Mouse (Mus musculus) cerebellum, adult 11 months (tissue): ENCODE results near the gene Cd7.
"Not testable (repeated sequence)": the region's sequence is repeated elsewhere in the genome, so short reads cannot be mapped to it uniquely, and the experiment has no call there.

Experiments
- DNase-seq: peaks from one replicate; pipeline ENCODE4 v3.0.0; 2022

The Cd7 gene

DNA sequence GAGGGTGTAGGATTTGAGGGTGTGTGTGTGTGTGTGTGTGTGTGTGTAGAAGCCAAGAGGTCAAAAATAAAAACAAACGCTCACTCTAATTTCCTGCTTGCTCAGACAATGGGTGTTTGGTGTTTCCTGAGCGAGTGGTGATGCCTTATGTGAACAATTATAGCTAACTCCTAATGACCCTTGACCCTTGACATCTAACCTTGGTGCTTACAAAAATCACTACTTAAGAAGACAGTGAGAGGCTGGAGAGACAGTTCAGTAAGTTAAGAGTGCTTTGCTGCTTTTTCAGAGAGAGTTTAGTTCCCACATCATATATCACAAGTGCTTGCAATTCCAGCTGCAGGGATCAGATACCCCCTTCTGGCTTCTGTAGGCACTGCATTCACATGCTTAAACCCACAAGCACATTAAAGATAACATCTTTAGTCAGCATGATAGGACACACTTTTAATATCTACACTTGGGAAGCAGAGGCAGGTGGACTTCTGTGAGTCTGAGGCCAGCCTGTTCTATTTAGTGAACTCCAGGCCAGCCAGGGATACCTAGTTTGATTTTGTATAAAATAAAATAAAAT is 8.7 kb upstream of the Cd7 start:
- DNase-seq, result no peak

- DNase-seq, result no peak
Measured at GRCm38 (mm10) chr11:121045286-121045685, 6.1 kb upstream of the Cd7 start.

DNA sequence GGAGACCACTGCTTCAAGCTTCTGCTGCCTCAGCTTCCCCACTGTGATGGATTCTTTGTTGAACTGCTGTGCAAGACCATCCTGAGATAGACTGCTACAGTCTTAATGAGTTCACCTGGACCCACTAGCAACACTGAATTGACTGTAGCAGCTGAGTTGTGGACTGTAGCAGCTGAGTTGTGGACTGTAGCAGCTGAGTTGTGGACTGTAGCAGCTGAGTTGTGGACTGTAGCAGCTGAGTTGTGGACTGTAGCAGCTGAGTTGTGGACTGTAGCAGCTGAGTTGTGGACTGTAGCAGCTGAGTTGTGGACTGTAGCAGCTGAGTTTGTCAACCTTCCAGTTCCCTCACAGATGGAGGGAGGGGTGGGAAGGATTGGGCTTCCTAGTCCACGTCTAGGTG is 3.8 kb upstream of the Cd7 start:
- DNase-seq, result not testable (repeated sequence)

GRCm38 (mm10) chr11:121042480-121042879 is 3.3 kb upstream of the Cd7 start:
- no peak for DNase-seq

DNA sequence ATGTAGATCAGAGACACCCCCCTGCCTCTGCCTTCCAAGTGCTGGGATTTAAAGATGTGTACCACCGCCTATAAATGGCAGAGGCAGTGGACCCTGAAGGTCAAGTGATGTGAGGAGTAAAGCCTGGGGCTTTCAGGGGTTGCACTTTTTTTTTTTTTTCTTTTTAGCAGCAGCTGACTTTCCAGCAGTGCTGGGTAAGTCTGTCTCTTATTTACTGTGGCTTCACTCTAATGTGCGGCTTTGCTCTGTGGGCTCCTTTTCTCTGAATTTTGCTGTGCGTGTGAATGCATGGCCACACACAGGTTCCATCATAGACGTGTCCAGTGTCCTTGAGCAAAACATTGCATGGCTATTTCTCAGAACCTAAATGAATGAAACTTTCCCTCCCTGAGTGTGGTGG is 2.4 kb upstream of the Cd7 start:
- no peak for DNase-seq

- peak; percentile 59 for DNase-seq
Measured at GRCm38 (mm10) chr11:121041212-121041611, 2.0 kb upstream of the Cd7 start.

- DNase-seq, result no peak
Measured at GRCm38 (mm10) chr11:121038366-121039240, 615 bp downstream of the Cd7 start.

DNA sequence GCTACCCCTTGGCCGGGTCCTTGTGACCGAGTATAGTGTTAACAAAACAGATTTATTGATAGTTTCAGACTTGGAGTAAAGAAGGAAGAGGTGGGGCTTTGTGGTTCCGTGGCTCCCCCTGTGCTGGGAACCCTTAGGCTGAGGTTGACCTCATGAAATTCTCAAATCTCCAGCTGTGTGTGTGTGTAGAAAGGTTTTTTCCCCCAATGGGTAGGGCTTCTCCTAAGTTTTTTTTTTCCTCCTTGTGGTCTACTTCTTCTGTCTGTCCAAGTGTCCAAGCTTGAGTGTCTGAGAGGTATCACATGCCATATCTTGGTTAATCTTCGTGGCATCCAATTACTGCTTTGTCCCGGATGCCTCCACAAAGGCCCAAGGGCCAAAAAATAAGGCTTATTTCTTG is 6.1 kb downstream of the Cd7 start:
- no peak for DNase-seq

- DNase-seq, result no peak
Measured at GRCm38 (mm10) chr11:121027259-121027658, 12.0 kb downstream of the Cd7 start.

GRCm38 (mm10) chr11:121024163-121024562 is 15.1 kb downstream of the Cd7 start:
- no peak for DNase-seq

DNA sequence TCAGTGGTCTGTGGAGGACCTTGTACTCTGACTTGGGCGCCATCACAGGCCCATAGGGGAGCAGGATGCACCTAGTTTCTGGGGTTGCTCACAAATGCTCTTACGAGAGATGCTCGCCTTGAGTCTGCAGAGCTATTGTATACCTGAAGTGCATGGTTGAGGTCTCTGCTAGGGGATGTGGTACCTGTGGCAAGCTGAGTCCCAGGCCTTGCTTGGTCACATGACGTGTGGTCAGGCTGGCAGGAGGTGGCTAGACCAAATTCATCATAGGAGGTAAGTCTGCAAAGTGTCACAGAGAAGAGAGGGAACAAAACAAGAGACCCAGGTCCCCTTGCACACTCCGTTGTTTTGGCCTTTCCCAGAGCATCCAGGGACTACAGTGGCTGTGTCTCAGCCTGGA is 19.7 kb downstream of the Cd7 start:
- DNase-seq, result no peak

- no peak for DNase-seq
Measured at GRCm38 (mm10) chr11:121017703-121018102, 21.5 kb downstream of the Cd7 start.

GRCm38 (mm10) chr11:121015472-121015871 is 23.7 kb downstream of the Cd7 start:
- no peak for DNase-seq

GRCm38 (mm10) chr11:121014896-121015300 is 24.3 kb downstream of the Cd7 start:
- peak; percentile 72 for DNase-seq

DNA sequence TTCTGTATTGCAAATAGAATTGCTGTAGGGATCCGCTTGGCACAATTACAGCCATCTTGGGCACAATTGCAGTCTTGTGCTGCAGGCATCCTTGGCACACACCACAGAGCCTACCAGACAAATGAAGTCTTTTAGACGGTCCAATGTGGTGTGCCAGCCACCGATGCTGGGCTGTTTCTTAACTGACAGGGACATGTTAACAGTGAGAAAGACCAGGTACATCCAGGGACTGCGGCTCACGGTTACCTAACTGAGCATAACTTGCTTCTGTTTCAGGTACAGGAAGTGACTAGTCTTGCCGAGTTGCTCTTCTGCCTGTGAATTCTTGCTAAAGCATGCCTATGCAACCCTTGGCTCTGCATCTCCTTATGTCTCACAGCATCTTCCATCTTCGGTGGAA is 25.6 kb downstream of the Cd7 start:
- no peak for DNase-seq

GRCm38 (mm10) chr11:121010044-121010755 is 29.0 kb downstream of the Cd7 start:
- DNase-seq, result no peak

DNA sequence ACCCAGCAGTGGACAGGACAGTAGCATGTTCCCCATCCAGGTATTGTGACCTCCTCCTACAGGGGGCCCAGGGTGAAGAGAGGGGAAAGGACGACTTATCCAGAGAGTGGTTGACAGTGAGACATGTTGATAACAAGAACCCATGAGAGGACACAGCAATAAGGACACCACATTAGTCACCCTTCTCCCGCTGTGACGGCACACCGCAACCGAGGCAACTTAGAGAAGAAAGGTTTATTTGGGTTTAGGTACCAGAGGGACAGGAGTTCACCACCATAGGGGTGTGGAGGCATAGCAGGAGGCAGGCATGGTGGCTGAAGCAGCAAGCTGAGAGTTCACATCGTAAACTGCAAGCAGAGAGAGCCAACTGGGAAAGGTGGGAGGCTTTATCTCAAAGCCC is 33.0 kb downstream of the Cd7 start:
- DNase-seq, result no peak

- DNase-seq, result no peak
Measured at GRCm38 (mm10) chr11:121004281-121004680, 34.9 kb downstream of the Cd7 start.

DNA sequence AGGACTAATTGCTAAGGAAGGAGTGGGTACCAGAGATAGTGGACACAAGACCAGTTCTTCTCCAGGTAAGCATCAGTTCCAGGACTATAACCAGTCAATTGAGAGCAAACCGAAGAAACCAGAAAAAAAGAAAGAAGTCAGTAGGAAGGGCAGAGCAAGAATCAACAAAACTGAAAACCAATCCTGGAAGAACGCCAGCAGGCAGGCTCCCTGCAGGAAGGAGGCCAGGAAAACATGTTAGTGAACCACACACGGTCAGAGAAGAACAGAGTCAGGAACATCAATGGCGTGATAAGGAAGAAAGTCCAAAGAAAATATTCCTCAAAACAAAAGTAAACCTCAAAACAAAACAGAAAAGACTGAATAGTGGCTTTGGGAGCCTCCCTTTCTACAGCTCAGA is 37.3 kb downstream of the Cd7 start:
- no peak for DNase-seq

DNA sequence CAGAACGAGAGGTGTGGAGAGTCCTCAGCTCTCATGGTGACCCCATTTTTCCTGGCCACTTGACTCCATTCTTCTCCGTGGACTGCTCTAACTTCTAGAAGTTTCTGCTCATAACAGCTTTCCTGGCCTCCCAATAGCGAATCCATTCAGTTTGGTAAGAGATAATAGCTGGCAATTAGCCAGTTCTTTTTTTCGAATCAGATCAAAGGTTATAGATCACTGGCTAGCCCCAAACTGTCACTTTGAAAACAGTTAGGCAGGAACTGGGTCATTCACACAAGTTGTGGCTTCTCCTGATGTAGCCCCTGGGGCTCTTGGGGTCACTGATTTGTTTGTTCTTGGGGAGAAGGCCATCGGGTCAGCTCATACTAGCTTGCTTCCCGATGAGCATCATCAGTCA is 44.5 kb downstream of the Cd7 start:
- DNase-seq, result no peak

GRCm38 (mm10) chr11:120993586-120993985 is 45.6 kb downstream of the Cd7 start:
- DNase-seq, result no peak

GRCm38 (mm10) chr11:120993080-120993479 is 46.1 kb downstream of the Cd7 start:
- DNase-seq, result no peak

- DNase-seq, result no peak
Measured at GRCm38 (mm10) chr11:120991791-120992190, 47.4 kb downstream of the Cd7 start.

GRCm38 (mm10) chr11:120990951-120991526 is 48.2 kb downstream of the Cd7 start, which contains the start of gene Csnk1d:
Gene Csnk1d, minus strand, starts transcription at chr11:120991330.
- peak; percentile 100 for DNase-seq
